Mouse (Mus musculus) intestine, postnatal 0 days (tissue): Measurements from ENCODE around the gene Klf15. TPM values are rescaled to one million over a fixed set of nuclear protein-coding genes. Genes with fewer than 3 reads are reported as not detected.

Experiments used
- ATAC-seq: fragments of 200-750 bp; cut with Nextera tagmentation; 2 replicates; pipeline ENCODE4 v1.8.0; 2017; ENCODE audit warnings: mild to moderate bottlenecking, moderate TSS enrichment, moderate library complexity
- H3K27ac ChIP-seq: fragments of 300-500 bp; sonication (generic); 2 replicates; pipeline ENCODE4 v1.5.1; 2014; ENCODE audit warnings: mild to moderate bottlenecking, low read depth, low read length, moderate library complexity
- H3K27me3 ChIP-seq: fragments of 300-500 bp; sonication (generic); replicated peaks from 2 replicates; pipeline ENCODE4 v1.6.1; 2014; ENCODE audit warnings: low read length, mixed read lengths; ENCODE audit not compliant: control insufficient read depth, insufficient read depth
- H3K36me3 ChIP-seq: fragments of 300-500 bp; sonication (generic); 2 replicates; pipeline ENCODE4 v1.6.1; 2014; ENCODE audit warnings: mild to moderate bottlenecking, moderate library complexity; ENCODE audit not compliant: control insufficient read depth, insufficient read depth
- H3K4me1 ChIP-seq: fragments of 300-500 bp; sonication (generic); replicated peaks from 2 replicates; pipeline ENCODE4 v1.6.1; 2014; ENCODE audit warnings: antibody characterized with exemption, low read length, mixed read lengths; ENCODE audit not compliant: control insufficient read depth, insufficient read depth
- H3K4me2 ChIP-seq: fragments of 300-500 bp; sonication (generic); replicated peaks from 2 replicates; pipeline ENCODE4 v1.6.1; 2014; ENCODE audit warnings: low read depth, mild to moderate bottlenecking, moderate library complexity
- H3K4me3 ChIP-seq: fragments of 300-500 bp; sonication (generic); 2 replicates; pipeline ENCODE4 v1.5.1; 2014; ENCODE audit warnings: low read depth, low read length
- H3K9ac ChIP-seq: fragments of 300-500 bp; sonication (generic); 2 replicates; pipeline ENCODE4 v1.6.1; 2014; ENCODE audit warnings: mild to moderate bottlenecking, low read depth, low read length
- H3K9me3 ChIP-seq: fragments of 300-500 bp; sonication (generic); 2 replicates; pipeline ENCODE4 v1.6.1; 2016; ENCODE audit warnings: mixed run types; ENCODE audit not compliant: control insufficient read depth
- CTCF ChIP-seq: sonication (generic); IDR thresholded peaks from 2 replicates; pipeline ENCODE4 v1.5.1; 2016; ENCODE audit warnings: low read depth, mild to moderate bottlenecking, control low read depth, antibody characterized with exemption, moderate library complexity
- WGBS: fragments of 180-500 bp; shearing (Covaris S2); extraction: QIAGEN DNeasy Blood & Tissue Kit; methylation state at CpG from one replicate; pipeline ENCODE4 v1.1.7; 2014; 5-methylcytosine and 5-hydroxymethylcytosine counted together
- polyA plus RNA-seq: library from polyadenylated mRNA; unstranded; fragments of >200 nt; fragmentation: Nextera tagmentation; extraction: Ambion mirVana; gene quantifications from 2 replicates; pipeline ENCODE4 v1.2.1, GENCODE M21; 2015

Gene Klf15
- polyA plus RNA-seq, 1 experiment from 2014 or later: 0.86 TPM

DNA sequence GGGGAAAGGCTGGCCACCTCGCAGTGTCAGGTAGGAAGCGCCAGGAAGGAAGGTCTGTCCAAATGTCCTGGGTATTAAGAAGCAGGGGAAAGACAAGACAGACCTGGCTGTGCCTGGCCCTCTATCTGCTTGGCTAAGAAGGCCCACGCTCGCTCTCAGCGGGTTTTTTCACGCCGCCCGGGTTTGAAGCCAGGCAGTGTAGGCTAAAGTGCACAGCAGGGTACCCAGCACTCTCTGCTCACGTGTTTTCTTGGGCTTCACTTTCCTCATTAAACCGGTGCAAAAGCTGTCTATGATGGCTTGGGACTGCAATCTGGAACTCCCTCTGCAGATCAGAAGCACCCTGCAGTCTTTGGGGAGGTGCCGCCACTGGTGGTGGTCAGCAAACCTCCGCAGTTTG is 605 bp upstream of the Klf15 start:
- Histone ChIP-seq H3K4me1 (no peaks in the 10 kb centered on the region), H3K9ac (no peak overlapping the region), H3K9me3 (no peaks in the 10 kb centered on the region), H3K4me3 (peak overlapping the region; percentile 60), H3K27me3 (peaks cover 21% of the 10 kb centered on the region), H3K36me3 (no peaks in the 10 kb centered on the region), H3K27ac (no peak overlapping the region), H3K4me2 (peak overlapping the region; percentile 99)
- ATAC-seq: no peak
- 30% methylated on average over 12 of the region's 12 CpGs for WGBS
- no peak for TF ChIP-seq CTCF

DNA sequence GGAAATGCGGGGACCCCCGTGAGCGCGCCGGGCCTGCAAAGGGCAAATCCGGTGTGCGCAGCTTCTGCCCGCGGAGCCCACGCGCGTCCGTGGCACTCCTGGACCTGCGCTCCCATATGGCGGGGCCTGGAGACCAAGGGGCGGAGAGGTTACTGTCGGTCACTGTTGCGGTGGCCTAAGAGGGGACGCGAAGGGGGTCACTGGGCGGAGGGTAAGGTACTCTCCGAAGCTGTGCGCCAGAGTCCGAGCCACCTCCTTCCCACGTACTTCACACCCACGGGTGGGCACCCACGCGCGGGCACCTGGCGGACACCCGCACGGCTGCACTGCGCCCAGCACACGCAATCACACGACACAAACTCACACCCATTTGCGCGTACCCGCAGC is 458 bp downstream of the Klf15 start:
- H3K4me1 ChIP-seq: no peaks in the 10 kb centered on the region
- H3K27me3 ChIP-seq: peaks cover 21% of the 10 kb centered on the region
- no peak for TF ChIP-seq CTCF
- no peaks in the 10 kb centered on the region for H3K36me3 ChIP-seq
- peak overlapping the region; percentile 60 for H3K4me3 ChIP-seq
- under 1% methylated on average over 38 of the region's 38 CpGs for WGBS
- H3K27ac ChIP-seq: no peak overlapping the region
- H3K9ac ChIP-seq: peak overlapping the region; percentile 48
- peak; percentile 36; the same call in 1 of the 2 replicates for ATAC-seq
- H3K9me3 ChIP-seq: no peaks in the 10 kb centered on the region
- peak overlapping the region; percentile 99 for H3K4me2 ChIP-seq

DNA sequence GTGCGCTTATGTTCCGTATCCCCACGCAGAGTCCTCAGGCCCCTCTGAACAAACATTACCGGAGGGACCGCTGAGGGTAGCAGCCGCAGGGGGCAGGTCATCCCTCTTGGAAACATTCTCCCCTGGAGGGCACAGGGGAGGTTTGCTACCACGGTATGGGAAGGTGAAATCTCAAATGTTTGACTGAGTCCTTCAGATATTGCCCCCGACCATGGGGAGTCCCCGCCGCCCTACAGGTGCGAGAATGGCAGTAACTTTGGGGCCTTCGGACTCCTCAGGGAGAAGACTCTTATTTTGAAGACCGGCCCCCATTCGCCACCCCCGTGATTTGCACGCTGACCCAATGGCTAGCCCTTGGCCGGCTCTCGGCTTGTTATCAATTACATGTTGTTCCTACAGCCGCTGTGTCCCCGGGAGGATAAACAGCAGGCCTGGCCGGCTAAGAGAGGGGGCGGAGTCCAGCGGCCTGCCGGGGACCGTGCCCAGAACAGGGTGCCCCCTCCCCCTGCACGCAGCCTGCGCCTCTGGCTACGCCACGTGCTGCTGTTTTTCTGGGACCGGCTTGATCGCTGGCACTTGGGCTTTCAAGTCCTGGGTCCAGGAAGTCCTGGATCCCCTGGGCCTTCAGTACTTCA is 969 bp downstream of the Klf15 start:
- no peaks in the 10 kb centered on the region for H3K9me3 ChIP-seq
- under 1% methylated on average over 31 of the region's 31 CpGs for WGBS
- H3K4me2 ChIP-seq: peak overlapping the region; percentile 99
- no peaks in the 10 kb centered on the region for H3K36me3 ChIP-seq
- no peak overlapping the region for H3K27ac ChIP-seq
- peaks cover 21% of the 10 kb centered on the region for H3K27me3 ChIP-seq
- peak overlapping the region; percentile 48; the same call in 1 of the 2 replicates for H3K9ac ChIP-seq
- H3K4me3 ChIP-seq: peak overlapping the region; percentile 60
- no peaks in the 10 kb centered on the region for H3K4me1 ChIP-seq
- ATAC-seq: peak; percentile 55; the same call in 1 of the 2 replicates
- no peak; the same call in none of the 2 replicates for TF ChIP-seq CTCF

DNA sequence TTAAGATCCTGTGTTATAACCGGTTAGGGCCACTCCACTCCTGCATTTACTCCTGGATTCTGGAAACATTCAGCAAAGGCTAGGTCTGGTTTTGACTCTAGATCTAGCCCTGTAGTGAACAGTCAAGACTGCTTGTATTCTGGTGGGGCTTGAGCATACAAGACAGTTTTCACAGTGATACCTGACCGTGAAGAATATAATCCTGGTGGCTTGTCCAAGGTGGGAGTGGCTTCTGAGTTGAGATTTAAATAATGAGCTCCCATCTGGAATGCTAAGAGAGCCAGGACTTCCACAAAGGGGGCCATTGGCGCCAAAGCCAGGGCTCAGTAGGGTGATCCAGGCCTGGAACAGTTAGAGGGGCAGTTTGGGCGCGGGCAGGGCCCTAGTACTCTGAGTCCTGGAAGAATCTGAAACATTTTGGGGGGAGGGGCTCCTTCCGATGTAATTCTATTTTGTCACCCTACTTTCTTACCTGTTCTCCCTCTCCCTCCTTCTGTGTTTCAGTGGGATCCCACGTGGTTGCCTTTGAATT is 1.6 kb downstream of the Klf15 start:
- H3K36me3 ChIP-seq: no peaks in the 10 kb centered on the region
- peaks cover 21% of the 10 kb centered on the region for H3K27me3 ChIP-seq
- no peak overlapping the region for H3K27ac ChIP-seq
- H3K9me3 ChIP-seq: no peaks in the 10 kb centered on the region
- H3K9ac ChIP-seq: no peak overlapping the region
- no peak for ATAC-seq
- H3K4me2 ChIP-seq: peak overlapping the region; percentile 99
- H3K4me3 ChIP-seq: no peak overlapping the region
- no peaks in the 10 kb centered on the region for H3K4me1 ChIP-seq
- WGBS: 48% methylated on average over 7 of the region's 7 CpGs
- TF ChIP-seq CTCF: no peak

DNA sequence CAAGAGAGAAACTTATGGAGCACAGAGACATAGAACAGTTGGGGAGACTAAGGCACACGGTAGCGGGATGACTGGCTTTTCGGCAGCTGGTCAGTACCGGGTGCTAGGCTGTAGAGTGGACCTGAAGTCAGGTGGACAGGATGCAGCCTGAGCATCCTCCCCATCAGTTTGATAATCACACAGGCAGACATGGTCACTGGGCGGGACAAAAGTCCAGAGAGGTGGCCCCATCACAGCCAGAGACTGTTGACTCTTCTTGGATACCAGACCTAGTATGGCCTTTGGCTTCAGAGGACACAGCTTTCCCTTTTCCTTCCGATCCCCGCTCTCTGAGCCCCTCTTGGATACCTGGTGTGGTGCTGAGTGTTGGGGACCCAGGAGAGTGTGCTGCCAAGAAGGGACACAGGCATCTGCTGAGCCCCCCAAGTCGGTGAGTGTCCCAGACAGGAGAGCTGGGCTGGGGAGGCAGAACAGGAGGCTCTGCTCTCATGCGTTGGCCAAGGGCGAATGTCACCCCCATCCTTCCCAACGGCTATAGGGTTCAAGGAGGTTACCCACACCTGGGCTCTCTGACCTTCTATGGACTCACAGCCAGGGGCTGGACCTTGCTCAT is 2.8 kb downstream of the Klf15 start:
- WGBS: 92% methylated on average over 11 of the region's 11 CpGs
- Histone ChIP-seq H3K9ac (no peak overlapping the region), H3K27me3 (peaks cover 21% of the 10 kb centered on the region), H3K9me3 (no peaks in the 10 kb centered on the region), H3K27ac (no peak overlapping the region), H3K4me2 (no peak overlapping the region), H3K4me1 (no peaks in the 10 kb centered on the region), H3K36me3 (no peaks in the 10 kb centered on the region), H3K4me3 (no peak overlapping the region)
- TF ChIP-seq CTCF: no peak
- ATAC-seq: no peak

DNA sequence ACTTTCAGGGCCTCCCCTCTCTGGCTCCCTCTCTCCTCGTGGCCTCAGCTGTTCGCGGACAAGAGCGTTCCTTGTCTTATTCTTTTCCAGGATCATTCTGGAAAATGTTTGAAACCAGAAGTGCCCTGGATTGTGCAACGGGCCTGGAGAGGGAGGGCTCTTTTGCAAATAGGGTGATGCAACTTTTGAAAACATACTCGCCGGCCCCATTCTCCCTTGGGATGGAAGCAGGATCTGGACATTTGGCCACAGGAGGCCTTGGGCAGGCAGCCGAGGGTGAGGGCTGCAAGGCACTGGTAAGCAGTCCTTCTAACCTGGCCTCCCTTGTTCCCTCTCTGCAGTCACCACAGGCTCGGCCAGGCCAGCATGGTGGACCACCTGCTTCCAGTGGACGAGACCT is 3.7 kb downstream of the Klf15 start:
- H3K4me1 ChIP-seq: no peaks in the 10 kb centered on the region
- WGBS: 69% methylated on average over 10 of the region's 10 CpGs
- no peak overlapping the region for H3K4me2 ChIP-seq
- TF ChIP-seq CTCF: no peak
- no peak overlapping the region for H3K27ac ChIP-seq
- H3K9ac ChIP-seq: no peak overlapping the region
- H3K27me3 ChIP-seq: peaks cover 17% of the 10 kb centered on the region
- H3K4me3 ChIP-seq: no peak overlapping the region
- ATAC-seq: no peak
- no peaks in the 10 kb centered on the region for H3K9me3 ChIP-seq
- H3K36me3 ChIP-seq: no peaks in the 10 kb centered on the region
